ENCODE assay signal across 8 mouse cellular contexts in genomic region chr7:24113001-24113400, GRCm38 (mm10). TPM values are rescaled to one million over a fixed set of nuclear protein-coding genes. Genes with fewer than 3 reads are reported as not detected.
DNase-seq lines count a peak whose midpoint lies in the region; ATAC-seq and TF ChIP-seq lines count a peak whose summit lies in the region.

No protein-coding gene starts in this region.

- no peak for TF ChIP-seq CTCF in C2C12 (IDR thresholded peaks at IDR 0.05; ENCODE audit: control insufficient read depth, insufficient read depth, insufficient read length)

- H3K4me1 ChIP-seq in embryonic facial prominence, embryonic 11.5 days (ENCODE audit: control insufficient read depth, insufficient read depth, low read length), result no peaks in the 10 kb centered on the region
- H3K4me1 ChIP-seq in heart, embryonic 12.5 days (replicated peaks), result peaks cover 5% of the 10 kb centered on the region
- peaks cover 4% of the 10 kb centered on the region for H3K4me1 ChIP-seq in kidney, embryonic 15.5 days

- H3K27me3 ChIP-seq in C2C12 (ENCODE audit: control insufficient read depth, insufficient read depth, insufficient read length), result no peaks in the 10 kb centered on the region
- H3K27me3 ChIP-seq in embryonic facial prominence, embryonic 11.5 days (ENCODE audit: control insufficient read depth, insufficient read depth, low read length), result no peaks in the 10 kb centered on the region
- no peaks in the 10 kb centered on the region for H3K27me3 ChIP-seq in heart, embryonic 12.5 days (replicated peaks)
- H3K27me3 ChIP-seq in kidney, embryonic 15.5 days, result no peaks in the 10 kb centered on the region

- peak overlapping the region; percentile 75 for H3K9ac ChIP-seq in embryonic facial prominence, embryonic 11.5 days (replicated peaks; ENCODE audit: low read length)
- H3K9ac ChIP-seq in heart, embryonic 12.5 days, result peak overlapping the region; percentile 80
- H3K9ac ChIP-seq in kidney, embryonic 15.5 days, result peak overlapping the region; percentile 70

- H3K4me2 ChIP-seq in embryonic facial prominence, embryonic 11.5 days (ENCODE audit: low read depth, low read length), result peak overlapping the region; percentile 75
- H3K4me2 ChIP-seq in heart, embryonic 12.5 days, result peak overlapping the region; percentile 79
- H3K4me2 ChIP-seq in kidney, embryonic 15.5 days, result peak overlapping the region; percentile 79

- no peaks in the 10 kb centered on the region for H3K79me2 ChIP-seq in C2C12 (ENCODE audit: control insufficient read depth, insufficient read depth)

- no peak for ATAC-seq in embryonic facial prominence, embryonic 11.5 days (replicated peaks; ENCODE audit: insufficient number of reproducible peaks, low FRiP score, low TSS enrichment, low read depth)
- peak; percentile 61; the same call in 1 of the 2 replicates for ATAC-seq in heart, embryonic 12.5 days (ENCODE audit: insufficient number of reproducible peaks, low FRiP score)
- ATAC-seq in kidney, embryonic 15.5 days (replicated peaks; ENCODE audit: low FRiP score), result peak; percentile 49

- H3K36me3 ChIP-seq in C2C12 (ENCODE audit: control insufficient read depth, insufficient read depth), result peaks cover 2% of the 10 kb centered on the region
- no peaks in the 10 kb centered on the region; the same call in 1 of the 2 replicates for H3K36me3 ChIP-seq in embryonic facial prominence, embryonic 11.5 days (replicated peaks; ENCODE audit: control insufficient read depth, insufficient read depth, low read depth, low read length)
- peaks cover 17% of the 10 kb centered on the region for H3K36me3 ChIP-seq in heart, embryonic 12.5 days
- peaks cover 17% of the 10 kb centered on the region for H3K36me3 ChIP-seq in kidney, embryonic 15.5 days

- H3ac ChIP-seq in C2C12 (ENCODE audit: control insufficient read depth, insufficient read length, low read depth), result peak overlapping the region; percentile 82

- WGBS in embryonic facial prominence, embryonic 11.5 days, result 11% methylated on average over 12 of the region's 12 CpGs
- whole genome bisulfite sequencing in heart, embryonic 12.5 days, result 14% methylated on average over 12 of the region's 12 CpGs
- 6% methylated on average over 12 of the region's 12 CpGs for WGBS in kidney, embryonic 15.5 days

- no peaks in the 10 kb centered on the region; the same call in 1 of the 2 replicates for H3K9me3 ChIP-seq in embryonic facial prominence, embryonic 11.5 days (replicated peaks; ENCODE audit: control insufficient read depth, low read length)
- H3K9me3 ChIP-seq in heart, embryonic 12.5 days (replicated peaks), result peaks cover 13% of the 10 kb centered on the region
- peaks cover 8% of the 10 kb centered on the region for H3K9me3 ChIP-seq in kidney, embryonic 15.5 days (replicated peaks)

- DNase-seq in adipocyte (ENCODE audit: low spot score), result peak; percentile 56
- DNase-seq in embryonic facial prominence, embryonic 11.5 days (ENCODE audit: low spot score), result peak; percentile 46
- DNase-seq in lung, adult 18-20 months, result peak; percentile 80 to 85
- DNase-seq in ovary, postnatal 10 days (ENCODE audit: low spot score), result peak; percentile 11
- no peak for DNase-seq in thymus, postnatal 25 days

- no peaks in the 10 kb centered on the region for H3K79me3 ChIP-seq in C2C12 (ENCODE audit: low read depth)

- H3K27ac ChIP-seq in embryonic facial prominence, embryonic 11.5 days (replicated peaks; ENCODE audit: low read depth, low read length), result peak overlapping the region; percentile 32; the same call in 1 of the 2 replicates
- H3K27ac ChIP-seq in heart, embryonic 12.5 days (ENCODE audit: poor library complexity, severe bottlenecking), result peak overlapping the region; percentile 71
- H3K27ac ChIP-seq in kidney, embryonic 15.5 days, result peak overlapping the region; percentile 89

- H3K4me3 ChIP-seq in C2C12 (ENCODE audit: insufficient read depth, poor library complexity, severe bottlenecking), result peak overlapping the region; percentile 45
- H3K4me3 ChIP-seq in embryonic facial prominence, embryonic 11.5 days (ENCODE audit: low read depth, low read length), result peak overlapping the region; percentile 63
- peak overlapping the region; percentile 84 for H3K4me3 ChIP-seq in heart, embryonic 12.5 days
- H3K4me3 ChIP-seq in kidney, embryonic 15.5 days (replicated peaks), result peak overlapping the region; percentile 74

TF ChIP-seq in C2C12, 6 proteins besides CTCF, POLR2A, EP300 and RAD21:
- TF ChIP-seq MAX (IDR thresholded peaks at IDR 0.05), result no peak
- no peak for TF ChIP-seq FOSL1 (IDR thresholded peaks at IDR 0.05; ENCODE audit: insufficient read depth, low read length, poor library complexity, severe bottlenecking)
- TF ChIP-seq MYOD1 (IDR thresholded peaks at IDR 0.05; ENCODE audit: control insufficient read depth, insufficient read length, low read depth), result no peak

RNA-seq across cellular contexts. Expression of gene Zfp112, which starts 0.9 kb away (rescaled TPM):
- polyA plus RNA-seq in C2C12 (2012; fragmentation: generic; extraction: Trizol), result 0.48 TPM
- polyA plus RNA-seq in embryonic facial prominence, embryonic 11.5 days (2014; fragmentation: Nextera tagmentation; extraction: Ambion mirVana), result 4.3 and 4.4 TPM in 2 replicates
- 4.2 TPM in 2 replicates for polyA plus RNA-seq in heart, embryonic 12.5 days (2016; fragmentation: Nextera tagmentation; extraction: Ambion mirVana)
- 6.3 and 6.9 TPM in 2 replicates for polyA plus RNA-seq in kidney, embryonic 15.5 days (2015; fragmentation: Nextera tagmentation; extraction: Ambion mirVana)

RNA-seq across cellular contexts. Expression of gene Zfp235, which starts 21.0 kb away (rescaled TPM):
- 1.5 TPM for polyA plus RNA-seq in C2C12 (2012; fragmentation: generic; extraction: Trizol)
- 16.7 and 17.3 TPM in 2 replicates for polyA plus RNA-seq in embryonic facial prominence, embryonic 11.5 days (2014; fragmentation: Nextera tagmentation; extraction: Ambion mirVana)
- 7.4 and 8.3 TPM in 2 replicates for polyA plus RNA-seq in heart, embryonic 12.5 days (2016; fragmentation: Nextera tagmentation; extraction: Ambion mirVana)
- polyA plus RNA-seq in kidney, embryonic 15.5 days (2015; fragmentation: Nextera tagmentation; extraction: Ambion mirVana), result 17.9 and 18.3 TPM in 2 replicates

RNA-seq across cellular contexts. Expression of gene Zfp180, which starts 31.3 kb away (rescaled TPM):
- 8.1 TPM for polyA plus RNA-seq in C2C12 (2012; fragmentation: generic; extraction: Trizol)
- 32.5 and 32.7 TPM in 2 replicates for polyA plus RNA-seq in embryonic facial prominence, embryonic 11.5 days (2014; fragmentation: Nextera tagmentation; extraction: Ambion mirVana)
- 15.5 and 16.1 TPM in 2 replicates for polyA plus RNA-seq in heart, embryonic 12.5 days (2016; fragmentation: Nextera tagmentation; extraction: Ambion mirVana)
- polyA plus RNA-seq in kidney, embryonic 15.5 days (2015; fragmentation: Nextera tagmentation; extraction: Ambion mirVana), result 21.1 and 23.3 TPM in 2 replicates

RNA-seq across cellular contexts. Expression of gene Vmn1r183, which starts 59.9 kb away (rescaled TPM):
- polyA plus RNA-seq in C2C12 (2012; fragmentation: generic; extraction: Trizol), result not detected
- not detected in 2 replicates for polyA plus RNA-seq in embryonic facial prominence, embryonic 11.5 days (2014; fragmentation: Nextera tagmentation; extraction: Ambion mirVana)
- polyA plus RNA-seq in heart, embryonic 12.5 days (2016; fragmentation: Nextera tagmentation; extraction: Ambion mirVana), result 0.01 TPM in 1 of 2 replicates, not detected in the other
- not detected in 2 replicates for polyA plus RNA-seq in kidney, embryonic 15.5 days (2015; fragmentation: Nextera tagmentation; extraction: Ambion mirVana)

Comparison
In these comparisons a context has a peak if more than half of its experiments do, and no peak if none do; other contexts are left out.
1. H3K27ac ChIP-seq: peak in every context shown above with its lines; median percentile 89 in kidney, embryonic 15.5 days; 71 in heart, embryonic 12.5 days; 32 in embryonic facial prominence, embryonic 11.5 days.